Mouse (Mus musculus) C2C12 (cell line): ENCODE results near the gene Tomm22. TPM values are rescaled to one million over a fixed set of nuclear protein-coding genes. Genes with fewer than 3 reads are reported as not detected.

Source experiments
- H3K27me3 ChIP-seq: one replicate; pipeline ENCODE4 v1.6.1; 2011; ENCODE audit not compliant: control insufficient read depth, insufficient read depth, insufficient read length
- H3K36me3 ChIP-seq: one replicate; pipeline ENCODE4 v1.6.1; 2011; ENCODE audit not compliant: control insufficient read depth, insufficient read depth
- H3K4me3 ChIP-seq: one replicate; pipeline ENCODE4 v1.5.1; 2011; ENCODE audit warnings: mild to moderate bottlenecking, control low read depth; ENCODE audit not compliant: poor library complexity, insufficient read depth, severe bottlenecking
- H3K79me2 ChIP-seq: one replicate; pipeline ENCODE4 v1.6.1; 2011; ENCODE audit not compliant: control insufficient read depth, insufficient read depth
- H3K79me3 ChIP-seq: one replicate; pipeline ENCODE4 v1.6.1; 2011; ENCODE audit warnings: low read depth, control low read depth
- H3ac ChIP-seq: one replicate; pipeline ENCODE3; 2011; ENCODE audit warnings: low read depth; ENCODE audit not compliant: control insufficient read depth, insufficient read length
- CEBPB ChIP-seq: IDR thresholded peaks from one replicate; pipeline ENCODE4 v1.6.1; 2011; ENCODE audit warnings: low read depth, mild to moderate bottlenecking, control low read depth, moderate library complexity
- CTCF ChIP-seq: IDR thresholded peaks from one replicate; pipeline ENCODE4 v1.5.1; 2011; ENCODE audit not compliant: control insufficient read depth, insufficient read depth, insufficient read length
- FOSL1 ChIP-seq: IDR thresholded peaks from one replicate; pipeline ENCODE4 v1.8.0; 2011; ENCODE audit warnings: mild to moderate bottlenecking, low read length; ENCODE audit not compliant: poor library complexity, insufficient read depth, severe bottlenecking
- MAX ChIP-seq: IDR thresholded peaks from one replicate; pipeline ENCODE4 v1.6.1; 2011; ENCODE audit warnings: mild to moderate bottlenecking, control low read depth
- MYOD1 ChIP-seq: IDR thresholded peaks from one replicate; pipeline ENCODE4 v1.6.1; 2011; ENCODE audit warnings: low read depth; ENCODE audit not compliant: control insufficient read depth, insufficient read length
- MYOG ChIP-seq: IDR thresholded peaks from one replicate; pipeline ENCODE4 v1.6.1; 2011; ENCODE audit not compliant: control insufficient read depth, insufficient read length; ENCODE audit errors: extremely low read depth
- USF1 ChIP-seq: IDR thresholded peaks from one replicate; pipeline ENCODE4 v1.6.1; 2011; ENCODE audit warnings: low read depth, mild to moderate bottlenecking, control low read depth, moderate library complexity
- polyA plus RNA-seq: library from polyadenylated mRNA; unstranded; fragments of >200 nt; fragmentation: generic; extraction: Trizol; gene quantifications from one replicate; pipeline ENCODE4 v1.2.1, GENCODE M21; 2012; ENCODE audit warnings: missing spikeins

The Tomm22 gene
- polyA plus RNA-seq, 1 experiment: 171 TPM

DNA sequence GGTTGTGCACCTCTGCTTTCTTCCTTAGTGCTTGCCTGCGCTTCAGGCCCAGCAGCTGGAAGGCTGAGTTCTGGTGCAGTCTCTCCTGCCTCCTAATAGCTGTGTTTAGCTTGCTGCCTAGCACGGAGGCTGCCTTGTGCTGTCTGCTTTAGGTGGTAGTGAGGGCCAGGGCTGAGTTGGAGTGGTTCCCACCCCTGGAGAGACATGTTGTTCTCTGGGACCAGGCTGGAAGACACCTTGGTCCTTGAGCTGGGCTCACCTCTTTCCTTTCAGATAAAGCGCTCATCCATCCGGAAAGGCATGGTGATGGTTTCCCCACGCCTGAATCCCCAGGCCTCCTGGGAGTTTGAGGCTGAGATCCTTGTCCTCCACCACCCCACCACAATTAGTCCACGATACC is 46.0 kb downstream of the Tomm22 start:
- peaks cover 91% of the 10 kb centered on the region for H3K36me3 ChIP-seq
- TF ChIP-seq CTCF (no peak), MAX (no peak), USF1 (no peak), CEBPB (no peak), MYOG (no peak), FOSL1 (no peak), MYOD1 (no peak)
- H3K79me2 ChIP-seq: no peaks in the 10 kb centered on the region
- no peak overlapping the region for H3K4me3 ChIP-seq
- no peaks in the 10 kb centered on the region for H3K27me3 ChIP-seq
- H3K79me3 ChIP-seq: no peaks in the 10 kb centered on the region
- H3ac ChIP-seq: no peak overlapping the region

DNA sequence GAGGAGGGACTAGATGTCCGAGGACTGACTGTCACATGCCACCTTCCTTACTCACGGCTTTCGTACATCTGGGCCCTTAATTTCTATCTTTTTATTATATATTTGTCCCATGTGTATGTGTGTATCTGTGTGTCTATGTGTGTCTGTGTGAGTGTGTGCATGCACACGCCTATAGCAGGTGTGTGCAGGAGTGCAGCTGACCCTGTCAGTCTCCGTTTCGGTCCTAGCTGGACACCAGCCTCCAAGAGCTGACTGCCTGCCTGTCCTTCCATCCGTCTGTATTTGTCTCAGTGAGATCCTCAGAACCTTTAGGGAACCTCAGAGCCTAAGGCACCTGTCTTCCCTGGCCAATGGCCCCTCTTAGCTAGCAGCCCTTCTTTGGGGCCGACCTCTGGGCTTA is 49.6 kb downstream of the Tomm22 start:
- no peaks in the 10 kb centered on the region for H3K79me2 ChIP-seq
- peaks cover 85% of the 10 kb centered on the region for H3K36me3 ChIP-seq
- H3K79me3 ChIP-seq: no peaks in the 10 kb centered on the region
- TF ChIP-seq FOSL1: no peak
- no peak for TF ChIP-seq MAX
- no peak for TF ChIP-seq CEBPB
- TF ChIP-seq MYOG: no peak
- TF ChIP-seq MYOD1: no peak
- no peak for TF ChIP-seq USF1
- TF ChIP-seq CTCF: no peak
- no peak overlapping the region for H3K4me3 ChIP-seq
- no peak overlapping the region for H3ac ChIP-seq
- H3K27me3 ChIP-seq: no peaks in the 10 kb centered on the region

DNA sequence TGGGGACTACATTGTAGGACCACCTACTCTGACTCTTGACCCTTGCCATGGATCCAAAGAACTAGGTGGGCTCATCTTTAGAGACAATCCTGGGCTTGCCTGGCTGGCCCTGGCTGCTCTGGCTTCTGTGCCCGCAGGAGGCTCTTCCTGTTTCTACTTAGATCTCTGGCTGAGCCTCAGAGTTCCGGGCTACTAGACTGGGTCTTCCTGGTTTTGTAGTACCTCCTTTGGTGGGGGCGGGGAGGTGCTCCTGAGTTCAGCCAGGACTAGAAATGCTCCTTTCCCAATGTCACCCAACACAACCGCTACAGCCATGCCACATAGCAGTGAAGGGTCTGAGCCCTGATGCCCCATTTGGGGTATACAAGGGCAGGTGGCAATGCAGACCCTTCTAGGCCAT is 50.1 kb downstream of the Tomm22 start:
- no peaks in the 10 kb centered on the region for H3K79me2 ChIP-seq
- H3K4me3 ChIP-seq: no peak overlapping the region
- TF ChIP-seq CEBPB (no peak), FOSL1 (no peak), MYOG (no peak), USF1 (no peak), MAX (no peak), CTCF (no peak), MYOD1 (no peak)
- H3K36me3 ChIP-seq: peaks cover 85% of the 10 kb centered on the region
- H3K27me3 ChIP-seq: no peaks in the 10 kb centered on the region
- H3ac ChIP-seq: no peak overlapping the region
- H3K79me3 ChIP-seq: no peaks in the 10 kb centered on the region

Other genes starting within 250 kb of the Tomm22 start
- gene Csnk1e, start 215.3 kb upstream of the Tomm22 start, polyA plus RNA-seq: 98.6 TPM
- gene Kcnj4, start 165.6 kb upstream of the Tomm22 start, polyA plus RNA-seq: 0.14 TPM
- 65.5 TPM for gene Kdelr3, start 154.4 kb upstream of the Tomm22 start, polyA plus RNA-seq
- 84.9 TPM for gene Ddx17, start 124.1 kb upstream of the Tomm22 start, polyA plus RNA-seq
- gene Dmc1, start 65.8 kb upstream of the Tomm22 start, polyA plus RNA-seq: not detected
- 0.27 TPM for gene Fam227a, start 11.9 kb upstream of the Tomm22 start, polyA plus RNA-seq
- 54.5 TPM for gene Cby1, start 11.7 kb upstream of the Tomm22 start, polyA plus RNA-seq
- gene Josd1, start 17.1 kb downstream of the Tomm22 start, polyA plus RNA-seq: 37.0 TPM
- gene Gtpbp1, start 20.0 kb downstream of the Tomm22 start, polyA plus RNA-seq: 62.5 TPM
- 56.7 TPM for gene Sun2, start 71.7 kb downstream of the Tomm22 start, polyA plus RNA-seq
- 48.9 TPM for gene Dnal4, start 107.0 kb downstream of the Tomm22 start, polyA plus RNA-seq
- gene Nptxr, start 133.9 kb downstream of the Tomm22 start, polyA plus RNA-seq: 26.6 TPM
- not detected for gene Npcd, start 163.4 kb downstream of the Tomm22 start, polyA plus RNA-seq
- gene Cbx6, start 163.8 kb downstream of the Tomm22 start, polyA plus RNA-seq: 68.3 TPM
- gene Apobec3, start 220.8 kb downstream of the Tomm22 start, polyA plus RNA-seq: 24.0 TPM